Mouse (Mus musculus) limb, embryonic 14.5 days (tissue): ENCODE results near the gene Rasgrp3. TPM values are rescaled to one million over a fixed set of nuclear protein-coding genes. Genes with fewer than 3 reads are reported as not detected.

Experiments used
- ATAC-seq: fragments of 200-750 bp; cut with Nextera tagmentation; 2 replicates; pipeline ENCODE4 v1.8.0; 2017; ENCODE audit warnings: low read depth, moderate number of reproducible peaks, moderate TSS enrichment; ENCODE audit not compliant: low FRiP score
- DNase-seq: peaks from one replicate; pipeline ENCODE4 v3.0.0-alpha.2; 2015; ENCODE audit warnings: low spot score
- H3K27ac ChIP-seq: fragments of 300-500 bp; sonication (generic); replicated peaks from 2 replicates; pipeline ENCODE4 v1.5.1; 2014; ENCODE audit warnings: low read depth, mild to moderate bottlenecking, low read length, moderate library complexity, mixed read lengths
- H3K27me3 ChIP-seq: fragments of 300-500 bp; sonication (generic); 2 replicates; pipeline ENCODE4 v1.6.1; 2014; ENCODE audit warnings: low read length, mixed read lengths; ENCODE audit not compliant: control insufficient read depth, insufficient read depth
- H3K36me3 ChIP-seq: fragments of 300-500 bp; sonication (generic); 2 replicates; pipeline ENCODE4 v1.6.1; 2014; ENCODE audit warnings: mild to moderate bottlenecking, low read length, moderate library complexity, mixed read lengths; ENCODE audit not compliant: control insufficient read depth, insufficient read depth
- H3K4me1 ChIP-seq: fragments of 300-500 bp; sonication (generic); 2 replicates; pipeline ENCODE4 v1.6.1; 2014; ENCODE audit warnings: antibody characterized with exemption, low read length, mixed read lengths; ENCODE audit not compliant: control insufficient read depth, insufficient read depth
- H3K4me2 ChIP-seq: fragments of 300-500 bp; sonication (generic); replicated peaks from 2 replicates; pipeline ENCODE4 v1.6.1; 2014; ENCODE audit warnings: low read depth, mild to moderate bottlenecking, low read length, moderate library complexity; ENCODE audit not compliant: severe bottlenecking
- H3K4me3 ChIP-seq: fragments of 300-500 bp; sonication (generic); replicated peaks from 2 replicates; pipeline ENCODE4 v1.5.1; 2014; ENCODE audit warnings: low read length
- H3K9ac ChIP-seq: fragments of 300-500 bp; sonication (generic); 2 replicates; pipeline ENCODE4 v1.6.1; 2014; ENCODE audit warnings: mild to moderate bottlenecking, low read depth, low read length, moderate library complexity; ENCODE audit not compliant: severe bottlenecking
- H3K9me3 ChIP-seq: fragments of 300-500 bp; sonication (generic); 2 replicates; pipeline ENCODE4 v1.6.1; 2016; ENCODE audit warnings: low read length; ENCODE audit not compliant: control insufficient read depth
- POLR2A ChIP-seq: fragments of 200-500 bp; IDR thresholded peaks from 2 replicates; pipeline ENCODE4 v1.8.0; 2012; ENCODE audit warnings: inconsistent platforms, mild to moderate bottlenecking, moderate library complexity, borderline replicate concordance; ENCODE audit not compliant: insufficient read depth, insufficient read length; ENCODE audit errors: extremely low read depth
- WGBS: fragments of 180-500 bp; shearing (Covaris S2); extraction: QIAGEN DNeasy Blood & Tissue Kit; methylation state at CpG from one replicate; pipeline ENCODE4 v1.1.7; 2014; 5-methylcytosine and 5-hydroxymethylcytosine counted together
- polyA plus RNA-seq, 2 experiments: library from polyadenylated mRNA; depleted of rRNA in 1 of 2; stranded (reverse) in 1 of 2; unstranded in 1 of 2; fragments of >200 nt; fragmentation: Nextera tagmentation in 1 of 2; extraction: Ambion mirVana in 1 of 2; gene quantifications; 2 replicates each; pipeline versions ENCODE4 v1.2.1 to v1.2.3; 2012 to 2014

Rasgrp3 gene
- polyA plus RNA-seq, 2 experiments = 9.3 to 13.9 TPM

DNA sequence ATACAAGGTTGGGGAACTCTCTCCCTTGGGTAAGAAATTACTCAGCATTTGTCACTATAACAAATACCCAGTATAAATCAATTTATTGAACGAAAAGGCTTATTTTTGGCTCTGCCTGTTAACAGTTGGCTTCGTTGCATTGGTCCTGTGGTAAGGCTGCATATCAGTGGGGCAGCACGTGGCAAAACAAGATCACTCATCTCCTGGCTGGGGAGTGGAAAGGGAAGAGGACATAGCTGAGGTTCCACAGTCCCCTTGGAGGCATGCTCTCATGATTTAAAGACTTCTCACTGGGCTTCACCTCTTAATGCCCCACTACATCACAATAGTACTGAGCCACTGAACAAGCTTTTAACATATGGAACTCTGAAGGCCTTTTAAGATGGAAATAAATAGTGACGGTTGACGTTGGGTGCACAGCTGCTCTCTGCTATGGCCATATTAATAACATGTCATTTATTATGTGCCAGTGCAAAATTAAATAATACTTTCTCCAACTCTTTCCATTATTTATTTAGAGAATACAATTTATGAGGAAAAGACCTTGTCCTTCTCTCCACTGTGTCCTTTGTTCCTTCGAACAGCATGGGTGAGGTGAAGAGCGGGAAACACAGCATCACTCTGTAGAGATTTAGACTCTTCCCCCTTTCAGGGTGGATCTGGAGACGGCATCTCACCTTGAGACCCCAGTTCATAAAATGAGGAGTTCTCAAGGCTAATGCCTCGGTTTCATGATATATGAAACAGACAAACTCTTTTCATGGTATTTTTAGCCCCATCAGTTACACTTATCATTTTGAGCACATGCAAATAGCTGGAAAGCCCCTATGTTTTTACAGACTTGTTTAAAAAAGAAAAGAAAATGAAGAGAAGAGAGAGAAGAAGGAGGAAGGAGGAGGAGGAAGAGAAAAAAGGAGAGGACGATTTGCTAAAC, 71.3 kb downstream of the Rasgrp3 start:
- no peak for TF ChIP-seq POLR2A
- no peaks in the 10 kb centered on the region for H3K36me3 ChIP-seq
- H3K9me3 ChIP-seq = no peaks in the 10 kb centered on the region
- H3K4me2 ChIP-seq = no peak overlapping the region
- no peaks in the 10 kb centered on the region for H3K4me1 ChIP-seq
- DNase-seq (no peak), ATAC-seq (no peak)
- no peaks in the 10 kb centered on the region for H3K27me3 ChIP-seq
- no peak overlapping the region for H3K9ac ChIP-seq
- no peak overlapping the region for H3K4me3 ChIP-seq
- 76% methylated on average over 10 of the region's 10 CpGs for WGBS
- no peak overlapping the region for H3K27ac ChIP-seq

DNA sequence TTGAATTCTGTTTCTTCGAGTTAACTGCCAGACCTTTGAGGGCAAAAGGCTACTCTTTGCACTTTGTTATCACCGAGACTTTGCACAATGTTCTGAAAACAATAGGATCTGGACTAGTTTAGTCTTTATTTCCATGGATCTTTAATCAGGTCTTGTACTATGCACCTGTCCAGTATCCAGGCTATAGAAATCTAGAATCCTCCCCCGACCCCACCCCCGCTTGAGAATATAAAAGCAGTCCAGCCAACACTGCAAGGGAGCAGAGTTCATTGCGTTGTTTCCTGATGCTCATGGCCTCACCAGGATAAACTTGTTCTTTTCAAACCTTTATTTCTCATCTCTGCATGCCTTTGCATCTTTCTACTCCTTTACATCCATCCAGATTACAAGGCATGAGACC, 73.6 kb downstream of the Rasgrp3 start:
- DNase-seq = no peak
- H3K36me3 ChIP-seq = no peaks in the 10 kb centered on the region
- no peak for ATAC-seq

DNA sequence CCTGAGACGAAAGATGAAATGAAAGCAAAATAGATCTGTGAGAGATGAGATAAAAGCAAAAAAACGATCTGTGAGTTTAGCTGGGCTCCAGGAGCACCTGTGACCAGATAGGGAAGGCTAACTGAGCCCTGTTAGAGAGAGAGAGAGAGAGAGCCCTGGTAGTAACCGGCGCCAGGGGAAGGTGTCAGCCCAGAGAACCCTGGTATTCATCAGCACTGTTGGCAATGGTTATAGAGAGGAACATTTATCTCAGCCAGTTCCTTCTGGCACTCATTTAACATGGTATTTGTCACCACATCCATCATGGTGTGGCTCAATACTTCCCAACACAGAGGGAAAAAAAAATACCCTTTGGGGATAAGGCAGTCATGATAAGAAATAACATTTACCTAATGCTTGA, 80.9 kb downstream of the Rasgrp3 start:
- Histone ChIP-seq H3K9me3 (no peaks in the 10 kb centered on the region), H3K27me3 (no peaks in the 10 kb centered on the region), H3K9ac (no peak overlapping the region), H3K4me3 (no peak overlapping the region), H3K36me3 (no peaks in the 10 kb centered on the region), H3K27ac (no peak overlapping the region), H3K4me2 (no peak overlapping the region), H3K4me1 (no peaks in the 10 kb centered on the region)
- no peak for TF ChIP-seq POLR2A
- 71% methylated on average over 4 of the region's 4 CpGs for whole genome bisulfite sequencing
- DNase-seq = no peak
- ATAC-seq = no peak

More for the DNA sequence above, 73.6 kb downstream of the Rasgrp3 start:
- H3K27ac ChIP-seq = no peak overlapping the region
- no peak overlapping the region for H3K9ac ChIP-seq
- no peak overlapping the region for H3K4me3 ChIP-seq
- no peaks in the 10 kb centered on the region for H3K9me3 ChIP-seq
- H3K4me2 ChIP-seq = no peak overlapping the region
- 91% methylated on average over 5 of the region's 5 CpGs for WGBS
- no peaks in the 10 kb centered on the region for H3K27me3 ChIP-seq
- no peak for TF ChIP-seq POLR2A
- H3K4me1 ChIP-seq = no peaks in the 10 kb centered on the region

DNA sequence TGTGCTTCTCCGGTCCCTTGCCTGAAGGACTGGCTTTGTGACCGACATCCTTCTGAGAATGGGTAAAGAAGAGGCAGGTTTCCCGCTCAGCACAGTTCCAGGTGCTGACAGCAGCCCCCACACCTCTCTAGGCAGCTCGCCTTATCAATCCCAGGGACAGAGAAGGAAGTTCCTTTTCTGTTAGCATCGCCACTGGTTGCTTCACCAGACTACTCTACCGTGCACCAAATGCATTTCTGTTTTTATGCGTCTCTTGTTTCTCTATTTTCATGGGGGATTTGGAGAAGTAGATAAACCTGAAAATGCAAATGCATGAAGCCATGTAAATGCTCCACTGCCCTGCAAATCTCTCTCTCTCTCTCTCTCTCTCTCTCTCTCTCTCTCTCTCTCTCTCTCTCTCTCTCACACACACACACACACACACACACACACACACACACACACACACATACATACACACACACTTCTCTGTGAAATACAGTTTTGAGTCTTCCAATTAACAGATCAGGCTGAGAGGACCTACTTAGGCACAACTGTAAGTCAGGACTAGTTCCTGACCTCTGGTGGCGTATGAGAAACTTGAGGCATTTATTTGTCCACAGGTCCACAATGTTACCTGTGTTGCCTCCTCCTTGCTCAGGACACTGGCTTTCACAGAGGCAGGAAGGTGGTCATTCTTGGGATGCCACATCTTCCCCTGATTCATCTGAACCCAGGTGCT, 82.6 kb downstream of the Rasgrp3 start:
- no peak overlapping the region for H3K9ac ChIP-seq
- H3K27me3 ChIP-seq = no peaks in the 10 kb centered on the region
- H3K4me2 ChIP-seq = no peak overlapping the region
- TF ChIP-seq POLR2A = no peak
- no peaks in the 10 kb centered on the region for H3K36me3 ChIP-seq
- H3K4me3 ChIP-seq = no peak overlapping the region
- 55% methylated on average over 8 of the region's 8 CpGs for WGBS
- ATAC-seq (no peak), DNase-seq (no peak)
- H3K27ac ChIP-seq = no peak overlapping the region
- 0 out of 2 replicates have a peak, but pooled peaks cover 2% of the 10 kb centered on the region for H3K4me1 ChIP-seq
- H3K9me3 ChIP-seq = no peaks in the 10 kb centered on the region

DNA sequence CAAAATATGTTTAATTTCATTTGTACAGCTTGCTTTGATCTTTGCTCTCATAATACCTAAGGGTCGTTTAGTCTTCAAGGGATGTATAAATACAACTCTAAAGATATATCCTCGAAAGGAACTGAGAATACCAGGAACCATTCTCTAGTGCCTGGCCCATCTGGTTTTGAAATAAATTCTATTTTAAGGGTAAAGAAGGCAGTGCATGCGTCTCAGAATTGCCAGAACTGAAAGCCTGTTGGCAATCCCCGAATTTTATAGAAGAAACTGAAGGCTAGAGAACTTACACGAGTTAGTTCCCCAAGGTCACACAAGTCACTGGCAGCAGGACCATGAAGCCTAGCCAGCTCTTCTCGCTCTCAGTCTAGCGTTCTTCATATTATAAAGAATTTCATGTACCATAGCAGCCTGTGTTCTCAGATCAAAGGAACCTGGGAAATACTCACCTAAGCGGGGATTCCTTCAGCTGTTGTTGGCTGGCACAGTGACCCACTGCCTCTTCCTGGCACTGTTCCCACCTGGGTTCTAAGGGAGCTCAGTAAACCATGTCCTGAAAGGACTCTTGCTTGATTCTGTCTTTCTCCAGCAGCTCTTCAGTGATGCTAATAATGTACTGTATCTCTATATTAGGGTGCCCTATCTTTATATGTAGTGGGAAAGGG, 83.7 kb downstream of the Rasgrp3 start:
- H3K4me1 ChIP-seq = 0 out of 2 replicates have a peak, but pooled peaks cover 2% of the 10 kb centered on the region
- no peak overlapping the region for H3K4me2 ChIP-seq
- H3K27me3 ChIP-seq = no peaks in the 10 kb centered on the region
- H3K9me3 ChIP-seq = no peaks in the 10 kb centered on the region
- H3K9ac ChIP-seq = no peak overlapping the region
- H3K27ac ChIP-seq = no peak overlapping the region
- 59% methylated on average over 8 of the region's 8 CpGs for WGBS
- no peak overlapping the region for H3K4me3 ChIP-seq
- TF ChIP-seq POLR2A = no peak
- ATAC-seq (no peak), DNase-seq (no peak)
- H3K36me3 ChIP-seq = no peaks in the 10 kb centered on the region
